Mouse (Mus musculus): Measurements from ENCODE around the gene Ryk.

Gene Ryk

DNA sequence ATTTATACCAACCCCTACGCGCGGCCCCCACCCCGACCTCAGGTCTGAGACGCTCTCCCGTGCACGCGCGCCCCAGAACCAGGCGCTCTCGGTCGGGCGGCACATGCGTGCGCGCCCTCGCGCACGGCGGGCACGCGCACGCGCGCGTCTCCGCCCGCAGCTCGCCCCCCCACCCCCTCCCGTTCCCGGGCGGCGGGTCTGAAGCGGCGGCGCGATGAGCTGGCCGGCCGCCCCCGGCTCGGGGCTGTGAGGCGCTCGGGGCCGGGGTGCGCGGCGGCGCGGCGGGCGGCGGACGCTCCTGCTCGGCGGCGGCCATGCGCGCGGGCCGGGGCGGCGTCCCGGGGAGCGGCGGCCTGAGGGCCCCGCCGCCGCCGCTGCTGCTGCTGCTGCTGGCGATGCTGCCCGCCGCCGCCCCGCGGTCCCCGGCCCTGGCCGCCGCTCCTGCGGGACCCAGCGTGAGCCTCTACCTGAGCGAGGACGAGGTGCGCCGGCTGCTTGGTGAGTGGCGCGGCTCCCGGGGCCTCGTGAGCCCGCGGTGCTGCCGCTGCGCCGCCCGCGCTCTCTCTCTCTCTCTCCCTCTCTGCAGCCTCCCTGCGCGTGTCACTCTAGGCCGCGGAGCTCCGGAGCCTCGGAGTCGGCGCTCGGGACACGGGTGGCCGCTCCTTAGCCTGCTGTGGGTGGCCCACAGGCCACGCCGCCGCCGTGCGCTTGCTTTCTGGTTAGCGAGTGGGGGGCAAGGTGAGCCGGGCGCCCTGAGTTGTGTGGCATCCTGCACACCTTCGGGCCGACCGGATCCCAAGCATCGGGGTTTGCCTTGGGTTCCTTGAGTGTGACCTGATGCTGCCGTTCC, at the start of gene Ryk:
TSS of gene Ryk (plus strand) at position 176 of the 850 bp plus-strand sequence.
- DNase-seq, result peak; percentile 78 to 91

DNA sequence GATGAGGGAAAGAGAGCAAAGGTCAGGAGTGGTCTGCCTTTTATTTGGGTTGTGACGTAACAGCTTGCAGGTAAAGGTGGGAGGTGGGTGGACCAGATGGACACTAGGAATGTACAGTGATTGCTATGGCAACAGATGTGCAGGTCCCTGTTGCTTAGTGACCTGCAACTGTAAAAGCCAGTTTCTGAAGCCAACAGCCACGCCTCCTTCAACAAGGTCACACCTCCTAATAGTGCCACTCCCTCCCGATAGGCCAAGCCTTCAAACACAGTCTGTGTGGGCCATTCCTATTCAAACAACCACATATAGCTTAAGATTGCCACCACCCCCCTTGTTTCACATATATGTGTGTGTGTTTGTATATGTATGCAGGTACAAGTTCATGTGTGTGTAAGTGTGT, 45.2 kb upstream of the Ryk start:
- no peak for DNase-seq

DNA sequence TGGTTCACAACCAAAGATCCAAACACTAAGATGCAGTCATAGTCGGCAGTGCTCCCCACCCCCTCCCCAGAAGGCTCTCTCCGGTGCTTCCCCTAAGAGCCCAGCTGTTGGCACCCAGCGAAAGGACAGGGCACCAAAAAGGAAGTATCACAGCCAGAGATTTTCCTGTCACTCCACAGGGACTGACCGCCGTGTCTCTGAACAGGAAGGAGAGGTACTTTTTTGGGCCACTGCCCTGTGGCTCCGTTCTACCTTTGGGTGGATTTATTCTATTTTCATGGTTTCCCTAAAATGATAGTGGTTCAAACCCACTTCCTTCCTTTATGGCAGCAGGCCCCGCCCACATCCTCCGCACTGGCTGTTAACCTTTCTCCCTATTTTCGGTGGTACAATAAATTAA, 42.9 kb upstream of the Ryk start:
- no peak for DNase-seq

DNA sequence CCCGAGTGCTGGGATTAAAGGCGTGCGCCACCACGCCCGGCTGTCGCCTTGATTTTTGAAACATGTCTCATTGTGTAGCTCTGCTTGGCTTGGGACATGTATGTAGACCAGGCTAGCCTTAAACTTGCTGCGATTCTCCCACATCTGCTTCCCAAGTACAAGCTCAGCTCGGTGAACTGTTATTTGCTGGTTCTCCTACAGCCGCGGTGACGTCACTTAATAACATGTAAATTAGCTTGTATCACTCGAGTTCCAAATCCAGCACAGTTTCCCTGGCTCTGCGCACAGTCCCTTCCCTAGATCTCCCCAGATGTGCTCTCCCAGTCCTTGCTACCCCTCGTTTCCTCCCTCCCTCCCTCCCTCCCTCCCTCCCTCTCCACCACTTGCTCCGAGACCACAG, 41.9 kb upstream of the Ryk start:
- DNase-seq, result no peak

DNA sequence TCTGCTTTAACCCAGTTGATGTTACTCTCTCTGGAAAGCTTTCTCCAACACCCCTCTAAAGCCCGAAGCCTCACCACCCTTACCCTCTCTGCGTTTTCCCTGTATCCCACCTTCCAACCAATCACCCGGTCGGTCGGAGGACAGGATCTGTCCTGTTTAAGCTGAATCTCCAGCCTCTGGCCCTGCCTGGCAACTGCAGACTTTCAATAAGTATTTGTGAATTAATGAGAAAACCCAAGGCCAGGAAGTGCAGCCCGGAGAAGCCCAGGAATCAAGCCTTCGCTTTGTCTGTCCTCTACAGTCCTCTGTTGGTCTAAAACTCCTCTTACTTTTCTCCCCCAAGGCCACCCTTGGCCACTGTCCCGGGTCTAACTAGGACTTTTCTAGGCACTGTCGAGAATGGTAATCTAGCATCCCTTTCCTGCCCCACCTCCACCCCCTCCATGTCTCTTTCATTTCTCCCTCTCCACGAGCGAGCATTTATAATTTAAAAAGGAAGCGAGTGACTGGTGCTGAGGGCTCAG, 41.4 kb upstream of the Ryk start:
- no peak for DNase-seq

DNA sequence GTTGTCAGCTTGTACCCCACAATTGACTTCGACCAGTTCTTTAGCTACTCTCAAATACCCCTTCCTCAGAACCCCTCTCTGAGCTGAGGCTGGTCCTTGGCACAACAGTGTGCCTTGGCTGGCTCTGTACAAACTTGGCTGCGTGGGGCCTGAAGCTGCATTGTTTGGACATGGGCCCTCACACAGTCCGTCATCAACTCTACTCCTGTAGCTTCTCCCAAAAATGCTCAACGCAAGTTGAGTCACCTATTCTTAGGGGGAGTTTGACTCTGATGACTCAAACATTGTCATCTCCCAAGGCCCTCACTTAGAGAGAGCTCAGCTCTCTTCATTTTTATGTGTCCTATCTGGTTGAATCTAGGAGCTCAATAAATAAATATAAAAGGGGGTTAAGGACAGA, 36.3 kb upstream of the Ryk start:
- DNase-seq, result no peak

DNA sequence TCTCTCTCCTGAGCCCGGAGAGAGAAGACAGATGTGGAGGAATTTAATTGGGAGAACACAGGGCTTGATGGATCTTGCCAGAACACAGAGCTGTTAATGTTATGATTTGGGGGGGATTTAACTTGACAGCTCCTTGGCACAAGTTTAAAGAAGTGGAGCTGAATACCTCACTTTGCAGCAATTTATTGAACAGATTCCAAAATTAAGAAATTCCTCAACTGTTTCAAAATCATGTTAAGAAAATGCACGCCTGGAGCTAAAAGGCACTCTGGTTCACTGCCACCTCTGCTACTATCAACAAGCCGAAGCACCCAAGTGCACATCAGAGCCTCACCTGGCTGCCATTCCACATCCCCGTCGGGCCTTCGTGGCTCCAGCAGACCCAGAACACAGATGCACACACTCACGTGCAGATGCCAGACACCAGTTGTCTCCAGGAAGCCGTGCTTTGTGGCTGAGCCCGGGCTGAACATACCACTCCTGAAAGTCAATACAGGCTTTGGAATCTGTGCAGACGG, 28.6 kb upstream of the Ryk start:
- no peak for DNase-seq

DNA sequence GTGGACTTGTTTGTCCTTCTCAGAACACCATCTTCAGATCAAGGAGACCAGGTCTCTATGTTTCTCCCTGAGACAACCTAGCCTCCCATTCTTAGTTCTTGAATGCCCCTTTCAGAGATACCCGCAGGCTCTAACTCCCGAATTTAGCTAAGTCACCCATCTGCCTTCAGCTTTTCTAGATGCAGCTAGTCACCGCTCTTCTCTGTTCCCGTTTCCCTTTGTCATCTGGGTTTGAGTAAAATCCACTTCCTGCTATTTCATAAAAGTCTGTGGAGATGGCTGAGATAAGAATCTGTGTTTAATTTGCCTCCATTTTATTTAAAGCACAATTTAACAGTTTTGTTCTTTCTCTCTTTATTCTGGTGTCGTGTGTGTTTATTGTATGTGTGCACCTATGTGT, 23.5 kb upstream of the Ryk start:
- DNase-seq, result no peak

DNA sequence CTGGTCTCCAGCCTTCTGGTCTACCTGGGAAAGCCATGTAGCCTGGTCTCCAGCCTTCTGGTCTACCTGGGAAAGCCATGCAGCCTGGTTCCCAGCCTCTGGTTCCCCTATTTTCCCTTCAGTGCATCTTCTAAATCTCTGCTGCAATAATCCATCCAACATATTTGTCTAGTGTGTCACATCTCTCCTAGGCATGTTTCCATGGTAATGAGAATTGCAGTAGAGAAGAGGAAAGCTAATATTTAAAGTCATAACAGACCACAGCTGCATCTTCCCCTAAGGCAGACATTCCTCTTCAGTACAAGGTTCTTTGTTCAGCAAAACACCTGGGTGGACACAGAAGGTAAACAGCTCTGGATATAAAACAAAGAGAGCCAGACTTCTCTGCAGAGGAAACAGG, 16.5 kb upstream of the Ryk start:
- DNase-seq, result no peak

DNA sequence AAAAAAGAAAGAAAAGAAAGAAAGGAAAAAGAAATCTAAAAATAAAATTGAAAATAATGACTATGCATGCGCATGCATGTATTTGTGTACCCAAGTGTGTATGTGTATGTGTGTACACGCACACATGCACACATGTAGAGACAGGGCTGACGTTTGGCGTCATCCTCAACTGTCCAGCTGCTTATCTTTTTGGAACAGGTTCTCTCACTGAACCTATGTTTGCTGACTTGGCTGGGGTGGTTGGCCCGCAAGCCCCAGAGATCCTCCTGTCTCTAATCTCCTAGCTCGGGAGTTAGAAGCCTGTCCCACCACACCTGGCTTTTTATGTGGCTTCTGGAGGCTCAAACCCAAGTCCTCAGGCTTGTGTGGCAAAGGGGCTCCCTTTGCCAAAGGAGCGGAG, 6.1 kb upstream of the Ryk start:
- no peak for DNase-seq

DNA sequence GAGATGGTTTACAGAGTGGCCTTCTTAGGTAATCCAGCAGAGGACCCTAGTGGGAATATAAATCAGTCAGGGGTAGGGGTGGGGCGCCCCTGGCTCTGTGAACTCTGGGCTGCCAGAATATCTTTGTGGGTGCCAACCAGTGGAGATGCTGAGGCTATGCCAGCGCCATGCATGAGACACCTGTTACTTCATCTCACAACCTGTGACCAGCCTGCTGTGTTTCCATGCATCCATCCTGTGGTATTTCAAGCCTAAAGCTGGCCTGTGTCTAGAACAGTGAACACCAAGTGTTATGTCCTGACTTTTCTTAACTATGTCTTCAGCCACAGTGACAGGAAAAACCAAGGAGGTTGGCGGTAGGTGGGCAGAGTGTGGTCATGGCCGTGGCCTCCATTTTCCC, 3.2 kb upstream of the Ryk start:
- no peak for DNase-seq

DNA sequence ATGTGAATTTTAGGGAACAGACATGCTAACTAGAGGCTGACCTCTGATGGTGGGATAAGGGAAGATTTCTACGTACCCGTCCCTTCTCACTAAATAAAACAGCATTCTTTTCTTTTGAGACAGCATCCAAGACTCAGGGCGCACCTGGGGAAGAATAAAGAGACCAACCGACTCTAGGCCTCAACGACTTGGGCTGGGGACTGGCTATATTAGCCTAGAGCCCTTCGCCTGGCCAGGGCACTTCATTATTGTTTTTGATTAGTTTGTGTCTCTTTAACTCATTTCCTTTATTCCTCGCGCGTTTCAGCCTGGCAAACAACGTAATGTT, 339 bp upstream of the Ryk start:
- no peak for DNase-seq

DNA sequence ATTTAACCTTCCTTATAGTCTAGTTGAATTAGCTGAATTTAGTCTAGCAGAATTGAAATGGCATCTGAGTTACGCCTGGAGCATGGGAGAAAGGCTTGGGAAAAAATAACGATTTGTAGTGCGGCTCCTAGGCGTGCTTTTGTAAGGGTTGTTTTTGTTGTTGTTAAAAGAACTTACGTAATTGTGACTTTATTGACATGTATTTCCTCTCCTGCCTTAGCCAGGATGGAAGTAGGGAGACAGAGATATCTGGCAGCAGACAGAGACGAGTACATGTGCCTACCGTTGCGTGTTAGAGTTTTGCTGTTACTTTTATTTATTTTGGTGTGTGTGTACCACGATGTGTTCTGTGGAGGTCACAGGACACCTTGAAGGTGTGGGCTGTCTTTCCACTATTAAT, 1.6 kb downstream of the Ryk start:
- DNase-seq, result no peak

DNA sequence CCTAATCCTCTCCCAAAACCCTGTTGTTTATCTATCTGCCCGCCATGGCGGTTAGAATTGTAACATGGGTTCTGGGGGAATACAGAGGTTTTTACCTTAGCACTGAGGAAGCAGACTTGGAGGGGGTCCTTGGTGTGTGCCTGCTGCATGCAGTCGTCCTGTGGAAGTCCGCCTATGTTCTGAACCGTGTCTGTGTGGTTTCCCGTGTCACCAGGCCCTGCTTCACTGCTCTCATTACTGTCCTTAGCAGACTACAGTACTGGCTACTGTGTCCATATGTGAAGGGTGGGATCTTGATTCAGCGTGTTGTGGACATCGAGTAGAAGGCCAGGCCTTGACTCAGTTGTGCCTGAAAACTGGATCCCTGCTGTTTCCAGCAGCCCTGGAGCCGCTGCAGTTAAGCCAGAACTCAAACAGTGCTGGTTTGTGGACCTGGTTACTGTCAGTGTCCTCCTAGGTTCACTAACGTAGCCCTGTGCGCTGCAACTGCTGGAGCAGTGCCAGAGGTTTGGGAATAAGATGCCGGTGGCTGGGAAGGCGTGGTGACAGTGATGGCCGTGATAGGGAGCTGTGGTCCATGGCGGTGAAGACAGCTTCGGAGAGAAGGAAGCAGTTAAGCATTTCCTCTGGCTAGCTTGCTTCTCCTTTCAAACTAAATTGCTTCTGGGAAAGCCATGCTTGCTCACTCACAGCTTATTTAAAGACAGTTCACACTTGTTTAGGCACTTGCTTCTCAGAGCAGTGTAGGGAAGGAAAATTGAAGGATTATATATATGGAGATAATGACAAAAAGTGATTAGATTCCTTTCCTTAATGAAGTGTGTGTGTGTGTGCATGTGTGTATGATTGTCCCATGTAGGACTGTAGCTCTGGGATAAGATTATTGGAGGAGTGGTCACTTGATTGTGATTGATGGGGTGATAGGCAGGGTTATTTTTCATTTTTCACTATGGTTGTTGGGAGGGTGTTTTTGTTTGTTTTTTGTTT, 6.4 kb downstream of the Ryk start:
- DNase-seq, result peak; percentile 54 to 58

DNA sequence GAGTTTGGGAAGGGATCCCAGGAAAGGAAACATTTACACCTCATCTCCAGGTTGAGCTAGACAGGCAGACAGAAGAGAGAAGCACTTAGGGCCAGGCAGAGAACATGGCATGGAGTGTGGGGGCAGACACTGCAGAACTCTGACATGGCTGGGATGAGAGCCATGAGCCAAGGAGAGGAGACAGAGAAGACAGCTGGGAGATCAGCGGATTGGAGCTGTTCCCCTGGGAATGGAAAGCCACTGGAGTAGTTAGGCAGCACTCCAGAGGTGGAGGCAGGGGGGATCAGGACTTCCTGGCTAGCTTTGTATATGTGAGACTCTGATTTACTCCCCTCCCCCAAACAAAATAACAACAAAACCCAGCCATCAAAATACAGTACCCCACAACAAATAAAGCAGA, 7.1 kb downstream of the Ryk start:
- no peak for DNase-seq

DNA sequence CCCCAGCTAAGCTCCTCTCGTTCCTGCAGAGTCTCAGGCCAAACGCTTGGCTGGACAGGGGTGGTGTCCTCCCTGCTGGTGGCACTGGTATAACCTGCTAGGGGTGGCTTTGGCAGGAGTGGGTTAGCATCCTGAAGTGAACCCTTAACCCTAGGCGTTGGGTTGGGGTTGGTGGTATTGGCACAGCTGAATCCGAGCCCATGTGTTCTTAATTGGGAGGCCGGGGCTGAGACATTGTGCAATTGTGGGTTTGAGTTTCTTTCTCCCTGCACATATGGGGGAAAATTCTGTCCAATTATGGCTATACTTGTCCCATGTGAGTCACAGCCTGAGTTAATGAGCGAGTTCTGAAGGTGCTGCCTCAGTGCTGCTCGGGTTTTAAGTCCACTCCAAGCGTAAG, 7.8 kb downstream of the Ryk start:
- DNase-seq, result no peak

DNA sequence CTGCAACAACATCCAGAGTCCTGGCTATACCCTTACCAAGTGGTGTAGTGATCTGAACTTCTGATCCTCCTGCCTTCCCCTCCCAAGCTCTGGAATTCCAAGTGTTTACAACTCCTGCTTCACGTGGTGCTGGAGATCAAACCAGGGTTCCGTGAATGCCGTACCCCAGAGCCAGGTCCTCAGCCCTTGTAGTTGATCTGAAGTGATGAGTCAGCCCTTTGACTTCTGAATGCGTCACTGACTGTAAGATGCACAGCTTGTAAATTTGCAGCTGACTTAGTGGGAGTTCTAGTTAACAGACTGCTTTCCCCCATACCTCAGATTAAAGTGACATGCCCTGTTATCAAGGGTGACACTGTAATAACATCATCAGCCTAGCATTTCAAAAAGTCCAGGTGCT, 8.9 kb downstream of the Ryk start:
- DNase-seq, result no peak

DNA sequence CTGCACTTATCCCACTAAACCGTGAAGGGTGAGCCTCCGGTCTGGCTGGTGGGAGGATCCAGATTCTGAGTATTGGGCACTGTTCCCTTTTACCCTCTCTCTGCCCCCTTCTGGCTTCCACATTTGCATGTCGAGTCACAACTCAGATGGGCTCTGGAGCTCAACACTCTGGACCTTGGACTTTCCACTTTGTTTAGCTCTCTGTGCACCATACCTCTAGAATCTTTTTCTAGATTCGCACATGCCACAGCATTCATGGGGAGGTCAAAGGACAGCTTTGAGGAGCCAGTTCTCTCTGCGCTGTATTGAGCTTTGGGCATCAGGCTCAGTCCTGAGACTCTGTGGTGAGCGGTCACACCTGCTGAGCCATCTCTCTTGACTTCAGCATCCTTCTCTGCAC, 11.1 kb downstream of the Ryk start:
- no peak for DNase-seq

DNA sequence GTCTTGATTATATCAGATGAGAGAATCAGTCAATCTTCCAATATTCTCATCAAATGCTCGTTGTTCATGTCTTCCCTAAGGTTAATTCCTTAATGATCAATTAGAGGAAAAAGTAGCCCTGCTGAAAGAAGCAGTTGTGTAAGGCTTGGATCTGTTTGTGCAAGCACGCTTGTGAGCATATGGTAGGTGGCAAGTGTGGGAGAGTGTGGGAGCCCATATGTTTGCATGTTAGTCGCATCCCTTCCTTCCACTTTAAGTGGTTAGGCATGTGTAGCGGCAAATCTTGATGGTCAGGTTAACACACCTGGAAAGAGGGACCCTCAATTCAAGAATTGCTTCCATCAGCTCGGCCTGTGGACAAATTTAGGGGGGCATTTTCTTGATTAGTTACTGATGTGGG, 11.6 kb downstream of the Ryk start:
- no peak for DNase-seq

DNA sequence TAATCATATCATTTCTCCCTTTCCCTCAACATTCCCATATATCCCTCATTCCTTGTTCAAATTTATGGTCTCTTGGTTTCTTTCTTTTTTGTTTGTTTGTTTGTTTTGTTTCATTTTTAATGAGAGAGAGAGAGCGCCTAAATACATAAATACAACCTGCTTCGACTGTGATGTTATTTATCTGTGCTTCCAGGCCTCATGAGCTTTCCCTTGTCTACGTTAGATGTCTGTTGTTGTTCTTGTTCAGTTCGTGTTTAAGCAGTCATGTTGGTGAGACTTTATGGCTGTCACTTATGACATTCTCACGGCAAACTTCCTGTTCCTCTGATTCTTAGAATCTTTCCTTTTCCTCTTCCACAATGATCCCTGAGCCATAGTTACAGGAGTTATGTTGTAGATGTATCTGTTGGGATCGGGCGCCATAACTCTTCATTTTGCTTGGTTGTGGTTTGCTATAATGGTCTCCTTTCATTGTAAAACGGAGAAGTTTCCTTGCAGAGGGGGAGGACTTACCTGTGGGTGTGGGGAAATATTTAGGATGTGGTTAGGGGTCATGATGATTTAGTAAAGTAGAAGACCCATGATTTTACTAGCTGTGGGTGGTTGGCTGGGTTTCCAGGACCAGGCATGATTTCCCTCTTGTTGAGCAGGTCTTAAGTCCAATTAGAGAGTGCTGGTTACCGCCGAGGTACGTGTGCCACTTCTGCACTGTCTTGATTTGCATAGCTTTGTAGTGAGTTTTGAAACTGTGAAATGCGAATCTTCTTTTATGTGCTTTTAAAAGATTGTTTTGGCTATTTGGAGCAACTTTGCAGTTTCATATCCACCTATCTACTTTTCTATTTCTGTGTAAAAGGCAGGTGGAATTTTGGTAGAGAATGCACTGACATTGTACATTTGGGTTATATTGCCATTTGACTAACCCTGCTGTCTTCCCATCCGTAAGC, 17.6 kb downstream of the Ryk start:
- DNase-seq, result no peak

DNA sequence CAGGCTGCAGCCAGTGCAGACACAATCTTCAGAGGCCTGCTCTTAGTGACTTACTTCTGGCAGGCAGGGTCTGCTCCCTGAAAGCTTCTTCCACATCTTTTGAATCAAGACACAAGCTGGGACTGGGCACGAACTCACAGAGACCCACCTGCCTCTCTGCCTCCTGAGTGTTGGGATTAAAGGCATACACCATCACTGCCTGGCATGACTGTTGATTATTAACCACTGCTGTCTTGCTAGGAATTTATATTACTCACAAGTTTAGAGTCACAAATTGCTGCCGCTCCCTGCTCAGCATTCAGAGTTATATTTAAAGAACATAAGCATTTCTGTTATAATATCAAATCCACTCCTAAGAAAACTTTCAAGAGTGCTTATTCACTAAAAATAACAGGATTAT, 23.1 kb downstream of the Ryk start:
- no peak for DNase-seq

DNA sequence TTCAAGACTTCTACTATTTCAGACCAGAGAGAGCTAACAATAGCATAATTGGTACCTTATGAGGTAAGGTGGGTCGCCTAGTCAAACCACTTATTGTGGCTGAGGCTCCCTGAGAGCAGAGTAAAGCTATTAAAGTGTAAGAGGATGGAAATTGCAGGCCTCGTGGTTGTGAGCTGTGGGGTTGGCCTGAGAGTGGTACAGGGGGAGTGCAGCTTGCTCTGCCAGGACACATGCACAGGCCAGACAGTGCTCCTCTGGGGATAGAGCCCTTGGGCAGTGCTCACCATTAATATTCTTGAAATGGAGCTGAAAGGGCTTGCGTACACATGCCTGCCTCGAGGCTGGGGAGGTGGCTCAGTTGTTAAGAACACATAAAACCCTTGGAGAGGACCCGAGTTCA, 23.6 kb downstream of the Ryk start:
- no peak for DNase-seq

DNA sequence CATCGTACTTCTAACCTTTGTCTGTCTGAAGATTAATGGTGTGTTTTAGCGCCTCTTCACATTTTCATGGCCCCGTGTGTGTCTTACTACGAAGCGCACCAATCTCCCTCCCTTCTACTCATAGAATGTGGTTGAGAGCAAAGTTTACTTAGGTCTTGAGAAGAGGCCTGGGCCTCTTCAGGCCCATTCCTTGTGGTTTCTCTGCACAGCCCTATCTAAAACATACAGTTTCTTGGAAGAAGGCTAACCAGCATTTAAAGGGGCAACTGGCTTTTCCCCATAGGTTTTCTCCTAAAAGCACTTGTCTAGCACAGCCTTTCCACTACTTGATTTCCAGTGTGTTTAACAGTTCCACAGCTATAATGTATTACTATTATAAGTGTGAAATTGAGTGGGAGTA, 24.7 kb downstream of the Ryk start:
- no peak for DNase-seq
